Comparison of ENCODE assay signal across 15 mouse cellular contexts in genomic region chr9:54301255-54301654, GRCm38 (mm10). TPM values are rescaled to one million over a fixed set of nuclear protein-coding genes. Genes with fewer than 3 reads are reported as not detected.
DNase-seq lines count a peak whose midpoint lies in the region; ATAC-seq and TF ChIP-seq lines count a peak whose summit lies in the region.
"Had no signal": no experiment of that assay in that cellular context is flagged by ENCODE, and none has a peak within 500 bp of the region (broad histone marks: within the 10 kb centered on the region; RNA-seq: fewer than 3 reads in every experiment).

No protein-coding gene starts in this region.

- H3K9me3 ChIP-seq in limb, embryonic 14.5 days (ENCODE audit: control insufficient read depth, low read length), result no peaks in the 10 kb centered on the region
- H3K9me3 ChIP-seq in limb, embryonic 10.5 days (replicated peaks), result no peaks in the 10 kb centered on the region
- H3K9me3 ChIP-seq: forebrain, embryonic 12.5 days; G1E; hindbrain, embryonic 10.5 days; midbrain, embryonic 12.5 days had no signal

- DNase-seq in adrenal gland, postnatal 14 days, result peak; percentile 35
- DNase-seq in adrenal gland, adult 2 months, result no peak
- peak; percentile 50 for DNase-seq in limb, embryonic 14.5 days (ENCODE audit: low spot score)
- DNase-seq in limb, embryonic 10.5 days (ENCODE audit: low spot score), result no peak
- DNase-seq in heart, postnatal 4 days, result peak; percentile 62
- peak; percentile 16 for DNase-seq in right cerebral cortex, postnatal 14 days
- DNase-seq in kidney, postnatal 14 days, result no peak
- DNase-seq: adrenal gland, adult 8-10 months; liver, postnatal 0 days had no signal

- H3K36me3 ChIP-seq in limb, embryonic 14.5 days (ENCODE audit: control insufficient read depth, insufficient read depth, low read length), result no peaks in the 10 kb centered on the region
- H3K36me3 ChIP-seq in limb, embryonic 10.5 days, result no peaks in the 10 kb centered on the region
- H3K36me3 ChIP-seq: forebrain, embryonic 12.5 days; G1E; hindbrain, embryonic 10.5 days; midbrain, embryonic 12.5 days had no signal

- no peaks in the 10 kb centered on the region for H3K4me1 ChIP-seq in limb, embryonic 14.5 days (ENCODE audit: control insufficient read depth, insufficient read depth, low read length)
- no peaks in the 10 kb centered on the region for H3K4me1 ChIP-seq in limb, embryonic 10.5 days
- H3K4me1 ChIP-seq: forebrain, embryonic 12.5 days had no signal

- no peak for TF ChIP-seq POLR2A in limb, embryonic 14.5 days (IDR thresholded peaks at IDR 0.05; ENCODE audit: borderline replicate concordance, extremely low read depth, insufficient read depth, insufficient read length)

- no peak overlapping the region for H3K27ac ChIP-seq in limb, embryonic 14.5 days (replicated peaks; ENCODE audit: low read depth, low read length)
- H3K27ac ChIP-seq in limb, embryonic 10.5 days, result no peak overlapping the region
- H3K27ac ChIP-seq: forebrain, embryonic 12.5 days; hindbrain, embryonic 10.5 days; midbrain, embryonic 12.5 days had no signal

- H3K4me2 ChIP-seq in limb, embryonic 14.5 days (replicated peaks; ENCODE audit: low read depth, low read length, severe bottlenecking), result no peak overlapping the region
- H3K4me2 ChIP-seq: forebrain, embryonic 12.5 days; midbrain, embryonic 12.5 days had no signal

- H3K9ac ChIP-seq in limb, embryonic 14.5 days (ENCODE audit: low read depth, low read length, severe bottlenecking), result no peak overlapping the region
- H3K9ac ChIP-seq: forebrain, embryonic 12.5 days; liver, postnatal 0 days; midbrain, embryonic 12.5 days had no signal

- ATAC-seq in limb, embryonic 14.5 days (ENCODE audit: low FRiP score, low read depth), result no peak
- no peak for ATAC-seq in megakaryocyte progenitor cell, adult 5-6 weeks (replicated peaks; ENCODE audit: poor library complexity)
- ATAC-seq: liver, postnatal 0 days had no signal

- WGBS in limb, embryonic 14.5 days, result 71% methylated on average over 4 of the region's 4 CpGs
- WGBS in limb, embryonic 10.5 days, result 88% methylated on average over 4 of the region's 4 CpGs

- H3K4me3 ChIP-seq in limb, embryonic 14.5 days (replicated peaks; ENCODE audit: low read length), result no peak overlapping the region
- no peak overlapping the region for H3K4me3 ChIP-seq in limb, embryonic 10.5 days
- H3K4me3 ChIP-seq: forebrain, embryonic 12.5 days; hindbrain, embryonic 10.5 days; midbrain, embryonic 12.5 days had no signal

- H3K27me3 ChIP-seq in limb, embryonic 14.5 days (ENCODE audit: control insufficient read depth, insufficient read depth, low read length), result no peaks in the 10 kb centered on the region
- H3K27me3 ChIP-seq in limb, embryonic 10.5 days (ENCODE audit: low read depth, poor library complexity, severe bottlenecking), result no peaks in the 10 kb centered on the region
- H3K27me3 ChIP-seq: forebrain, embryonic 12.5 days; midbrain, embryonic 12.5 days had no signal

RNA-seq across cellular contexts. Expression of gene Gldn, which starts 15.0 kb away (rescaled TPM):
- 5.3 and 5.4 TPM in 2 replicates for total RNA-seq in adrenal gland, postnatal 14 days (2021)
- 1 to 10 TPM; 5.5 to 7.5 TPM for total RNA-seq in adrenal gland, adult 2 months (2021)
- polyA plus RNA-seq in adrenal gland, adult 2 months (2012; rRNA removed), result 0.88 and 1.1 TPM in 2 replicates
- polyA plus RNA-seq in limb, embryonic 14.5 days (2012; rRNA removed), result 0.45 and 0.49 TPM in 2 replicates
- 0.72 and 0.79 TPM in 2 replicates for polyA plus RNA-seq in limb, embryonic 14.5 days (2014; fragmentation: Nextera tagmentation; extraction: Ambion mirVana)
- polyA plus RNA-seq in limb, embryonic 10.5 days (2016; fragmentation: Nextera tagmentation; extraction: Ambion mirVana), result 0.30 and 0.35 TPM in 2 replicates
- total RNA-seq in heart, postnatal 4 days (2021), result under 1 TPM in 1 of 2 experiments, not detected in 1; 0.11 TPM
- total RNA-seq in megakaryocyte progenitor cell, adult 5-6 weeks (2015), result not detected in 2 replicates
- not detected in 2 replicates for total RNA-seq in megakaryocyte progenitor cell, adult 5-6 weeks (2017)
- polyA plus RNA-seq: G1E; liver, postnatal 0 days had no signal

RNA-seq across cellular contexts. Expression of gene Cyp19a1, which starts 33.3 kb away (rescaled TPM):
- not detected in 2 replicates for total RNA-seq in adrenal gland, postnatal 14 days (2021)
- total RNA-seq in adrenal gland, adult 2 months (2021), result not detected
- polyA plus RNA-seq in adrenal gland, adult 2 months (2012; rRNA removed), result not detected in 2 replicates
- polyA plus RNA-seq in limb, embryonic 14.5 days (2012; rRNA removed), result not detected in 2 replicates
- polyA plus RNA-seq in limb, embryonic 14.5 days (2014; fragmentation: Nextera tagmentation; extraction: Ambion mirVana), result 0.10 TPM in 1 of 2 replicates, not detected in the other
- not detected in 2 replicates for polyA plus RNA-seq in limb, embryonic 10.5 days (2016; fragmentation: Nextera tagmentation; extraction: Ambion mirVana)
- total RNA-seq in heart, postnatal 4 days (2021), result not detected
- total RNA-seq in megakaryocyte progenitor cell, adult 5-6 weeks (2015), result not detected in 2 replicates
- not detected in 2 replicates for total RNA-seq in megakaryocyte progenitor cell, adult 5-6 weeks (2017)
- total RNA-seq: adrenal gland, adult 8-10 months had no signal
- polyA plus RNA-seq: forebrain, embryonic 12.5 days; G1E; hindbrain, embryonic 10.5 days; large intestine, adult 2 months; liver, postnatal 0 days; midbrain, embryonic 12.5 days had no signal

Comparison
In these comparisons a context has a peak if more than half of its experiments do, and no peak if none do; other contexts are left out.
1. DNase-seq: peak in adrenal gland, postnatal 14 days (single experiment), limb, embryonic 14.5 days (single experiment), heart, postnatal 4 days (single experiment) and right cerebral cortex, postnatal 14 days (single experiment); none in adrenal gland, adult 2 months (single experiment), limb, embryonic 10.5 days (single experiment) and kidney, postnatal 14 days (single experiment).